Mouse (Mus musculus) testis, adult 2 months (tissue): Measurements from ENCODE around the gene Tmcc3.

Experiments
- CTCF ChIP-seq: fragments of 200-500 bp; IDR thresholded peaks from 2 replicates; pipeline ENCODE4 v1.5.1; 2012; ENCODE audit warnings: low read depth, mild to moderate bottlenecking, inconsistent platforms, low read length, moderate library complexity; ENCODE audit not compliant: control insufficient read depth, insufficient read depth, insufficient replicate concordance
- POLR2A ChIP-seq: fragments of 200-500 bp; IDR thresholded peaks from 2 replicates; pipeline ENCODE4 v1.6.1; 2012; ENCODE audit warnings: low read depth, mild to moderate bottlenecking, inconsistent platforms, low read length, moderate library complexity; ENCODE audit not compliant: control insufficient read depth

DNA sequence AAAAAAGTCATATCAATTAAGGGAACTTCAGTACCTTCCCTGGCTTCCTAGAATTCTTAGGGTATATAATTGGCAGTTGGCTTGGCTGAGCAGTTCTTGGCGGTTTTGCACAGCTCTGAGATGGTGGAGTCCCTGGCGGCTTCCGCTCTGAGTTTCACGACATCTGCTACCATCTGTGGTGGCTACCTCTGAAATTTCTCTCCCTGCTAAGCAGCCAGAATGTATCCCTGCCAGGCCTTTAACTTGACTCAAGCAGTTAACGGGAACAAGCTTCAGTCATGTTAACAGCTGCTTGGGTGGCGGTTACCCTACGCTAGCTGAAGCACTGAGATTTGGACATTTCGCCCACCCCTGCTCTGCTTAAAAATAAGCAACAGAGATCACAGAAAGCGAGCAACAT, 284.0 kb downstream of the Tmcc3 start:
- TF ChIP-seq CTCF (no peak), POLR2A (no peak)
